ENCODE assay signal across 15 mouse cellular contexts in the genomic region with DNA sequence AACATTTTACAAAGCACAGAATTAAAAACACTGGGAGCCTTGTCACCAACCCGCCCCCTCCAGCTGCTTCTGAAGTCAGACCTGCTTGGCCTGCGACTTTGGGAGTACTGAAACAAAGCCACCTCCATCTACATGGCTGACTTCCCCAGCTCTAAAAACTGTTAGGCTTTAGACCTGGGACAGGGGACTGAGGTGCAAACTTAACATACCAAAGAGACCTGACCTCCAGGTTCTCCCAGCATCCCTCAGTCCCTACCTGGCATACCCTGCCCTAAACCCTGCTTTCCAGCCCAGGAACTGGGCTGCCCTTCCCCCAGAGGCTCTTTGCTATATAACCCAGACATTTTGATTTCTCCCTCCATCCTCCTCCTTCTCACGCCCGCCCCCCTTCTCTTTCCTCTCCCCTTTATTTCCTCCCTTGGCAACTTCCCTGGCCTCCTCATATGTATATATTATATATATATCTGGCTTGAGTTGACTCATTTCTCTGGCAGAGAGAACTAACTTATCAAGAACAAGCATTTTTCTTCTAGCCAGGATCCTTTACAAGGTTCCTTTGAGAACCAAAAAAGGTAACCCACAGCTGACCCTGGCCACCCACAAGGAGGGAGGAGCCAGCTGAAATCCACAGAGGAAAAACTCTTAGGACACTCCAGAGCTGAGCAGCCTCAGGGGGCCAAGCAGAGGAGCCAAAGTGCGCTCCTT. TPM values are rescaled to one million over a fixed set of nuclear protein-coding genes. Genes with fewer than 3 reads are reported as not detected.
DNase-seq lines count a peak whose midpoint lies in the region; ATAC-seq and TF ChIP-seq lines count a peak whose summit lies in the region.
"Had no signal": no experiment of that assay in that cellular context is flagged by ENCODE, and none has a peak within 500 bp of the region (broad histone marks: within the 10 kb centered on the region; RNA-seq: fewer than 3 reads in every experiment).

No protein-coding gene starts in this region.

- no peaks in the 10 kb centered on the region for H3K36me3 ChIP-seq in heart, embryonic 10.5 days
- H3K36me3 ChIP-seq in kidney, postnatal 0 days (ENCODE audit: insufficient read depth, low read length) = no peaks in the 10 kb centered on the region
- H3K36me3 ChIP-seq in limb, embryonic 13.5 days = no peaks in the 10 kb centered on the region
- H3K36me3 ChIP-seq: hindbrain, embryonic 12.5 days had no signal

- H3K9me3 ChIP-seq in heart, embryonic 10.5 days = no peaks in the 10 kb centered on the region
- H3K9me3 ChIP-seq in kidney, postnatal 0 days (replicated peaks; ENCODE audit: low read length) = no peaks in the 10 kb centered on the region
- H3K9me3 ChIP-seq in limb, embryonic 13.5 days = no peaks in the 10 kb centered on the region
- H3K9me3 ChIP-seq: hindbrain, embryonic 12.5 days had no signal

- no peak overlapping the region for H3K9ac ChIP-seq in kidney, postnatal 0 days (ENCODE audit: low read depth, low read length)
- H3K9ac ChIP-seq in limb, embryonic 13.5 days = no peak overlapping the region
- H3K9ac ChIP-seq: hindbrain, embryonic 12.5 days had no signal

- H3K4me2 ChIP-seq in kidney, postnatal 0 days (ENCODE audit: low read length) = no peak overlapping the region
- no peak overlapping the region for H3K4me2 ChIP-seq in limb, embryonic 13.5 days (replicated peaks)
- H3K4me2 ChIP-seq: hindbrain, embryonic 12.5 days had no signal

- no peak for TF ChIP-seq CTCF in kidney, postnatal 0 days (IDR thresholded peaks at IDR 0.05; ENCODE audit: low read depth)

- 54% methylated on average over 5 of the region's 5 CpGs for WGBS in heart, embryonic 10.5 days
- 44% methylated on average over 5 of the region's 5 CpGs for WGBS in kidney, postnatal 0 days
- 47% methylated on average over 5 of the region's 5 CpGs for WGBS in limb, embryonic 13.5 days

- peak; percentile 91 for DNase-seq in heart, adult 11 months
- no peak for DNase-seq in heart, embryonic 10.5 days (ENCODE audit: low spot score)
- DNase-seq in kidney, postnatal 0 days (ENCODE audit: low spot score) = peak; percentile 54
- no peak for DNase-seq in kidney, adult 11 months
- DNase-seq in ES-CJ7 (ENCODE audit: low read depth, low spot score) = peak; percentile 55
- DNase-seq in cerebellum, postnatal 10 days = no peak
- no peak for DNase-seq in adrenal gland, adult 18-20 months (ENCODE audit: low spot score in 2 of 2)
- DNase-seq: cerebellum, adult 8-10 months; kidney, postnatal 10 days; layer of hippocampus, postnatal 36 days; liver; lung, postnatal 10 days had no signal

- H3K4me3 ChIP-seq in heart, embryonic 10.5 days = no peak overlapping the region
- H3K4me3 ChIP-seq in kidney, postnatal 0 days (replicated peaks; ENCODE audit: low read depth, low read length) = no peak overlapping the region
- H3K4me3 ChIP-seq in limb, embryonic 13.5 days = no peak overlapping the region
- H3K4me3 ChIP-seq: hindbrain, embryonic 12.5 days had no signal

- no peaks in the 10 kb centered on the region; the same call in 1 of the 2 replicates for H3K27me3 ChIP-seq in heart, embryonic 10.5 days (ENCODE audit: insufficient read depth, poor library complexity, severe bottlenecking)
- no peaks in the 10 kb centered on the region for H3K27me3 ChIP-seq in kidney, postnatal 0 days (ENCODE audit: insufficient read depth, low read length)
- no peaks in the 10 kb centered on the region for H3K27me3 ChIP-seq in limb, embryonic 13.5 days

- no peak for ATAC-seq in kidney, postnatal 0 days (replicated peaks; ENCODE audit: low FRiP score, low read depth)
- ATAC-seq in limb, embryonic 13.5 days (ENCODE audit: low FRiP score, low read depth) = no peak
- ATAC-seq: activated CD4-positive, CD25-positive, alpha-beta regulatory T cell, adult 4 months had no signal

- peaks cover 15% of the 10 kb centered on the region; the same call in 1 of the 2 replicates for H3K4me1 ChIP-seq in heart, embryonic 10.5 days
- 0 out of 2 replicates have a peak, but pooled peaks cover 12% of the 10 kb centered on the region for H3K4me1 ChIP-seq in kidney, postnatal 0 days (replicated peaks; ENCODE audit: insufficient read depth, low read length)
- peaks cover 30% of the 10 kb centered on the region for H3K4me1 ChIP-seq in limb, embryonic 13.5 days

- no peak overlapping the region for H3K27ac ChIP-seq in heart, embryonic 10.5 days
- peak overlapping the region; percentile 57; the same call in 1 of the 2 replicates for H3K27ac ChIP-seq in kidney, postnatal 0 days
- peak overlapping the region; percentile 52; the same call in 1 of the 2 replicates for H3K27ac ChIP-seq in limb, embryonic 13.5 days
- H3K27ac ChIP-seq: hindbrain, embryonic 12.5 days had no signal

RNA-seq across cellular contexts. Expression of a gene that starts 5.6 kb away (rescaled TPM):
- polyA plus RNA-seq in heart, embryonic 10.5 days (2016; fragmentation: Nextera tagmentation; extraction: Ambion mirVana) = 433 and 498 TPM in 2 replicates
- 456 and 496 TPM in 2 replicates for polyA plus RNA-seq in kidney, postnatal 0 days (2015; fragmentation: Nextera tagmentation; extraction: Ambion mirVana)
- polyA plus RNA-seq in limb, embryonic 13.5 days (2015; fragmentation: Nextera tagmentation; extraction: Ambion mirVana) = 694 and 714 TPM in 2 replicates
- 100 to 1,000 TPM; 113 to 119 TPM for total RNA-seq in adrenal gland, adult 18-20 months (2021)

RNA-seq across cellular contexts. Expression of a gene that starts 19.0 kb away (rescaled TPM):
- polyA plus RNA-seq in heart, embryonic 10.5 days (2016; fragmentation: Nextera tagmentation; extraction: Ambion mirVana) = 92.2 and 93.7 TPM in 2 replicates
- polyA plus RNA-seq in kidney, postnatal 0 days (2015; fragmentation: Nextera tagmentation; extraction: Ambion mirVana) = 58.8 and 66.9 TPM in 2 replicates
- 119 and 120 TPM in 2 replicates for polyA plus RNA-seq in limb, embryonic 13.5 days (2015; fragmentation: Nextera tagmentation; extraction: Ambion mirVana)
- total RNA-seq in adrenal gland, adult 18-20 months (2021) = 10 to 100 TPM; 49.2 to 49.9 TPM

Comparison
In these comparisons a context has a peak if more than half of its experiments do, and no peak if none do; other contexts are left out.
1. DNase-seq: peak in heart, adult 11 months (single experiment), kidney, postnatal 0 days (single experiment) and ES-CJ7 (single experiment); none in heart, embryonic 10.5 days (single experiment), kidney, adult 11 months (single experiment), cerebellum, postnatal 10 days (0 of 2) and adrenal gland, adult 18-20 months (0 of 2).